Mouse (Mus musculus): ENCODE results near the gene Ebf1.

DNA sequence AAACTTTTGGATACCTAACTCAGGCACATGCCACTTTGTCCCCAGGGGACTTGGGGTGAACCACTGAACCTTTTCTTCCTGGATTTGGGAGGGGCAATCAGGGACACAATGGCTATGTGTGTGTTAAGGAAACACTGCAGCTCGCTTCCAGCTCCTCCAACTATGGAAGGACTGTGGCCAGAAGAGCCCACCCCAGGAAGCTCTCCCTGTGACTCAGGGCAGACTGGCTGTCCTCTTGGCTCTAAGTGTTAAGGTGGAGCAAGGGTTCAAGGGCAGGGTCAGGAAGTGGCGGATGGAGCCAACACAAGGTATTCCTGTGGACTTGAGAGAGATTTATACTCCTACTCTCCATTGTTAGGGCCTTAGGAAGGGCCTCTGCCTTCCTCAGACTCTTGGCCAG is 358.0 kb downstream of the Ebf1 start:
- no peak for TF ChIP-seq CTCF (IDR thresholded peaks at IDR 0.05; ENCODE audit: control insufficient read depth, insufficient read depth, insufficient replicate concordance, low read depth, low read length)
- no peak for TF ChIP-seq POLR2A (IDR thresholded peaks at IDR 0.05; ENCODE audit: control insufficient read depth, low read depth, low read length)
